Mouse (Mus musculus) megakaryocyte, embryonic 14.5 days (primary cell): ENCODE measurements around the gene Spns3. TPM values are rescaled to one million over a fixed set of nuclear protein-coding genes. Genes with fewer than 3 reads are reported as not detected.

Source experiments
- H3K27me3 ChIP-seq: replicated peaks from 2 replicates; pipeline ENCODE3; 2012; ENCODE audit warnings: inconsistent platforms
- H3K36me3 ChIP-seq: replicated peaks from 2 replicates; pipeline ENCODE3; 2012; ENCODE audit warnings: low read length, inconsistent platforms, mixed read lengths
- H3K4me1 ChIP-seq: 2 replicates; pipeline ENCODE4 v1.6.1; 2012; ENCODE audit warnings: inconsistent platforms
- H3K4me3 ChIP-seq: replicated peaks from 2 replicates; pipeline ENCODE3; 2012; ENCODE audit warnings: moderate library complexity, mild to moderate bottlenecking, inconsistent platforms
- H3K9me3 ChIP-seq: 2 replicates; pipeline ENCODE4 v1.6.1; 2012; ENCODE audit warnings: inconsistent platforms
- FLI1 ChIP-seq: IDR thresholded peaks from 2 replicates; pipeline ENCODE4 v1.6.1; 2012; ENCODE audit warnings: low read length, inconsistent platforms, mixed read lengths
- GATA1 ChIP-seq: IDR thresholded peaks from 3 replicates; pipeline ENCODE4 v1.6.1; 2012; ENCODE audit warnings: mixed read lengths, low read length, inconsistent platforms, borderline replicate concordance
- polyA plus RNA-seq: library from polyadenylated mRNA; stranded (reverse); fragments of >175 nt; gene quantifications from 2 replicates; pipeline ENCODE4 v1.2.3, GENCODE M21; 2012; ENCODE audit warnings: low replicate concordance; ENCODE audit not compliant: insufficient read depth

The Spns3 gene
- polyA plus RNA-seq, 1 experiment = 31.7 TPM

GRCm38 (mm10) chr11:72519895-72520294, 30.4 kb downstream of the Spns3 start:
- no peak overlapping the region for H3K4me3 ChIP-seq
- peaks cover 5% of the 10 kb centered on the region for H3K9me3 ChIP-seq
- peaks cover 15% of the 10 kb centered on the region for H3K36me3 ChIP-seq
- peaks cover 43% of the 10 kb centered on the region for H3K4me1 ChIP-seq
- TF ChIP-seq GATA1 (no peak), FLI1 (no peak)
- H3K27me3 ChIP-seq = no peaks in the 10 kb centered on the region

GRCm38 (mm10) chr11:72519189-72519588, 31.1 kb downstream of the Spns3 start:
- H3K4me1 ChIP-seq = peaks cover 43% of the 10 kb centered on the region
- peaks cover 15% of the 10 kb centered on the region for H3K36me3 ChIP-seq
- no peaks in the 10 kb centered on the region for H3K27me3 ChIP-seq
- no peak overlapping the region for H3K4me3 ChIP-seq
- no peak for TF ChIP-seq FLI1
- peaks cover 5% of the 10 kb centered on the region for H3K9me3 ChIP-seq

- Histone ChIP-seq H3K27me3 (no peaks in the 10 kb centered on the region), H3K4me3 (no peak overlapping the region), H3K4me1 (peaks cover 43% of the 10 kb centered on the region), H3K36me3 (peaks cover 15% of the 10 kb centered on the region), H3K9me3 (peaks cover 5% of the 10 kb centered on the region)
- TF ChIP-seq GATA1 = no peak
- no peak for TF ChIP-seq FLI1
Measured at GRCm38 (mm10) chr11:72518449-72518848, 31.9 kb downstream of the Spns3 start.

- H3K36me3 ChIP-seq = peaks cover 14% of the 10 kb centered on the region
- H3K4me3 ChIP-seq = no peak overlapping the region
- no peaks in the 10 kb centered on the region for H3K27me3 ChIP-seq
- TF ChIP-seq FLI1 (no peak), GATA1 (no peak)
- H3K4me1 ChIP-seq = peaks cover 18% of the 10 kb centered on the region
- peaks cover 5% of the 10 kb centered on the region for H3K9me3 ChIP-seq
Measured at GRCm38 (mm10) chr11:72514967-72515366, 35.3 kb downstream of the Spns3 start.

GRCm38 (mm10) chr11:72508651-72509050, 41.7 kb downstream of the Spns3 start:
- no peak for TF ChIP-seq FLI1
- no peak for TF ChIP-seq GATA1
- Histone ChIP-seq H3K4me3 (no peak overlapping the region), H3K27me3 (peaks cover 4% of the 10 kb centered on the region), H3K9me3 (no peaks in the 10 kb centered on the region), H3K36me3 (peaks cover 7% of the 10 kb centered on the region), H3K4me1 (peaks cover 32% of the 10 kb centered on the region)

GRCm38 (mm10) chr11:72507651-72508050, 42.7 kb downstream of the Spns3 start:
- peaks cover 7% of the 10 kb centered on the region for H3K36me3 ChIP-seq
- peaks cover 11% of the 10 kb centered on the region for H3K27me3 ChIP-seq
- peaks cover 41% of the 10 kb centered on the region for H3K4me1 ChIP-seq
- no peaks in the 10 kb centered on the region for H3K9me3 ChIP-seq
- TF ChIP-seq FLI1 = no peak
- no peak for TF ChIP-seq GATA1
- no peak overlapping the region for H3K4me3 ChIP-seq

GRCm38 (mm10) chr11:72504016-72504797, 46.1 kb downstream of the Spns3 start:
- Histone ChIP-seq H3K4me1 (peaks cover 70% of the 10 kb centered on the region), H3K36me3 (peaks cover 11% of the 10 kb centered on the region), H3K27me3 (peaks cover 22% of the 10 kb centered on the region), H3K9me3 (no peaks in the 10 kb centered on the region), H3K4me3 (no peak overlapping the region)
- TF ChIP-seq GATA1 (no peak), FLI1 (no peak)

GRCm38 (mm10) chr11:72503501-72503921, 46.8 kb downstream of the Spns3 start:
- Histone ChIP-seq H3K9me3 (no peaks in the 10 kb centered on the region), H3K4me1 (peaks cover 65% of the 10 kb centered on the region), H3K36me3 (peaks cover 13% of the 10 kb centered on the region), H3K27me3 (peaks cover 26% of the 10 kb centered on the region), H3K4me3 (no peak overlapping the region)
- TF ChIP-seq GATA1 = no peak
- no peak for TF ChIP-seq FLI1

- Histone ChIP-seq H3K4me3 (no peak overlapping the region), H3K36me3 (peaks cover 25% of the 10 kb centered on the region), H3K27me3 (peaks cover 39% of the 10 kb centered on the region), H3K9me3 (no peaks in the 10 kb centered on the region), H3K4me1 (peaks cover 56% of the 10 kb centered on the region)
- TF ChIP-seq FLI1 (no peak), GATA1 (no peak)
Measured at GRCm38 (mm10) chr11:72502236-72502635, 48.1 kb downstream of the Spns3 start.

GRCm38 (mm10) chr11:72501426-72502002, 48.8 kb downstream of the Spns3 start:
- Histone ChIP-seq H3K4me1 (peaks cover 56% of the 10 kb centered on the region), H3K36me3 (peaks cover 28% of the 10 kb centered on the region), H3K27me3 (peaks cover 39% of the 10 kb centered on the region), H3K4me3 (no peak overlapping the region), H3K9me3 (no peaks in the 10 kb centered on the region)
- no peak for TF ChIP-seq GATA1
- TF ChIP-seq FLI1 = no peak
